Mouse (Mus musculus): ENCODE measurements around the gene Klhdc7a. TPM values are rescaled to one million over a fixed set of nuclear protein-coding genes. Genes with fewer than 3 reads are reported as not detected.

Klhdc7a gene
- polyA plus RNA-seq, 1 experiment from 2014 or later: 0.25 TPM

DNA sequence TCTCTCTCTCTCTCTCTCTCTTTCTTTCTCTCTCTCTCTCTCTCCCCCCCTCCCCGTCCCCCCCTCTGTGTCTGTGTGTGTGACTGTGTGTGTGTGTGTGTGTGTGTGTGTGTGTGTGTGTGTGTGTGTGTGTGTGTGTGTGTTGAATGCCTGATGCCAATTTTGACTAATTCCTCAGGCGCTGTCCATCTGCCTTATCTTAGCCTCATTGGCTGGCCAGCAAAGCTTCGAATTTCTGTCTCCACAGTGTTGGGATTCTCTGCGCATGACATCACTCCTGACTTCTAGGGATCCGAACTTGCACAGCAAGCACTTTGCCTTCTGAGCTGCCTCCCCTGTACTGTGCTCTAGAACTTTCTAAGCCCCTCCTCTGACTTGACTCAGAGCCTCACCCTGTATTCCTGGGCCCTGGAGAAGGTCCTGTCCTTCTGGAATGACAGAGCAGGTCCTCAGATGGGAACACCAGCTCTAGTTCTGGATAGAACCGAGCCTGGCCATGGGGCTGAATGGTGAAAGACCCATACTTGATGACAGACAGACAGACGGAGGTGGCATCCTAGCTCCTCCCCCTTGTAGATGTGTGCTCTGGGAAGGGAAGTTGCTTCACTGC is 16.8 kb downstream of the Klhdc7a start:
- peak; percentile 36; the same call in 1 of the 2 replicates for ATAC-seq
- Histone ChIP-seq H3K4me1 (replicated peaks) (0 out of 2 replicates have a peak, but pooled peaks cover 3% of the 10 kb centered on the region), H3K4me2 (replicated peaks) (no peak overlapping the region), H3K9me3 (no peaks in the 10 kb centered on the region), H3K27ac (no peak overlapping the region), H3K36me3 (no peaks in the 10 kb centered on the region), H3K27me3 (replicated peaks) (no peaks in the 10 kb centered on the region), H3K4me3 (replicated peaks) (no peak overlapping the region), H3K9ac (no peak overlapping the region)
- 44% methylated on average over 6 of the region's 7 CpGs for WGBS

- no peaks in the 10 kb centered on the region for H3K27me3 ChIP-seq (replicated peaks)
- H3K36me3 ChIP-seq: no peaks in the 10 kb centered on the region
- H3K4me3 ChIP-seq (replicated peaks): peak overlapping the region; percentile 23
- H3K4me2 ChIP-seq (replicated peaks): peak overlapping the region; percentile 64
- WGBS: under 1% methylated on average over 20 of the region's 20 CpGs
- H3K4me1 ChIP-seq (replicated peaks): 0 out of 2 replicates have a peak, but pooled peaks cover 3% of the 10 kb centered on the region
- 0 out of 2 replicates have a peak overlapping the region, but pooled peaks have one; percentile 26 for H3K9ac ChIP-seq
- peak; percentile 75; the same call in 1 of the 2 replicates for ATAC-seq
- no peak overlapping the region for H3K27ac ChIP-seq
- H3K9me3 ChIP-seq: no peaks in the 10 kb centered on the region
Observed at GRCm38 (mm10) chr4:139950431-139950848, 17.4 kb downstream of the Klhdc7a start.

GRCm38 (mm10) chr4:139948591-139948990 is 19.2 kb downstream of the Klhdc7a start:
- H3K4me3 ChIP-seq (replicated peaks): no peak overlapping the region
- no peak overlapping the region for H3K9ac ChIP-seq
- WGBS: 26% methylated on average over 7 of the region's 7 CpGs
- no peak overlapping the region for H3K27ac ChIP-seq
- H3K4me1 ChIP-seq (replicated peaks): 0 out of 2 replicates have a peak, but pooled peaks cover 3% of the 10 kb centered on the region
- H3K27me3 ChIP-seq (replicated peaks): no peaks in the 10 kb centered on the region
- no peaks in the 10 kb centered on the region for H3K36me3 ChIP-seq
- no peak overlapping the region for H3K4me2 ChIP-seq (replicated peaks)
- peak; percentile 39; the same call in 1 of the 2 replicates for ATAC-seq
- no peaks in the 10 kb centered on the region for H3K9me3 ChIP-seq

DNA sequence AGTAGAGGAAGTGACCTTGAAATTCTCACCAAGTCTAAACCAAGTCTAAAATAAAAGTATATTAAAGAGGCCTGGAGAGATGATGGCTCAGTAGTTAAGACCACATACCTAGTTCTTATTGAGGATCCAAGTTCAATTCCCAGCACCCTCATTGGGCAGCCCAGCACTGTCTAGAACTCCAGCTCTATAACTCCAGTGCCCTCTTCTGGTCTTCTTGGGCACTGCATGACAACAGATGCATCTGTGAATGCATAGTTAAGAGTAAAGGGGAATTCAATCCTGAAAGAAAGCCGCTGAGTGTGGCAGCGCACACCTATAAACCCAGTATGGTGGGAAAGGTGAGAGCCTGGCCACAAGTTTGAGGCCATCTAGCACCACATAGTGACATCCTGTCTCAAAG is 20.5 kb downstream of the Klhdc7a start:
- Histone ChIP-seq H3K36me3 (no peaks in the 10 kb centered on the region), H3K4me1 (replicated peaks) (0 out of 2 replicates have a peak, but pooled peaks cover 3% of the 10 kb centered on the region)
- no peak for ATAC-seq

GRCm38 (mm10) chr4:139941831-139942230 is 26.0 kb downstream of the Klhdc7a start:
- Histone ChIP-seq H3K4me1 (replicated peaks) (no peaks in the 10 kb centered on the region), H3K27ac (no peak overlapping the region), H3K4me3 (replicated peaks) (no peak overlapping the region), H3K9ac (no peak overlapping the region), H3K9me3 (no peaks in the 10 kb centered on the region), H3K4me2 (replicated peaks) (no peak overlapping the region), H3K27me3 (replicated peaks) (no peaks in the 10 kb centered on the region), H3K36me3 (no peaks in the 10 kb centered on the region)
- 73% methylated on average over 2 of the region's 2 CpGs for WGBS
- ATAC-seq: no peak

More for the DNA sequence above, 20.5 kb downstream of the Klhdc7a start:
- Histone ChIP-seq H3K27ac (no peak overlapping the region), H3K9me3 (no peaks in the 10 kb centered on the region), H3K27me3 (replicated peaks) (no peaks in the 10 kb centered on the region), H3K4me2 (replicated peaks) (no peak overlapping the region), H3K9ac (no peak overlapping the region), H3K4me3 (replicated peaks) (no peak overlapping the region)
- 93% methylated on average over 2 of the region's 2 CpGs for WGBS

DNA sequence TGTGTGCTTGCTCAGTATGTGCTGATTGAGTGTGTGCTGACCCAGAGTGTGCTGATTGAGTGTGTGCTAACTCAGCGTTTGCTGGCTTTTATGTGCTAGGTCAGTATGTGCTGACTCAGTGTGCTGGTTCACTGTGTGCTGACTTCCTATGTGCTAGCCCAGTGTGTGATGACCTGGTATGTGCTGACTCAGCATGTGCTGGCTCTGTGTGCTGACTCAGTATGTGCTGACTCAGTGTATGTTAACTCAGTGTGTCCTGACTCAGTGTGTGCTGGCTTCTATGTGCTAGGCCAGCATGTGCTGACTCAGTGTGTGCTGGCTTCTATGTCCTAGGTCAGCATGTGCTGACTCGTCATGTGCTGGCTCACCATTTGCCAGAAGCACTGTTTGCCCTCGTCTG is 32.3 kb downstream of the Klhdc7a start:
- ATAC-seq: no peak
- H3K4me2 ChIP-seq (replicated peaks): no peak overlapping the region
- no peak overlapping the region for H3K9ac ChIP-seq
- H3K27ac ChIP-seq: no peak overlapping the region
- no peak overlapping the region for H3K4me3 ChIP-seq (replicated peaks)
- no peaks in the 10 kb centered on the region for H3K9me3 ChIP-seq
- H3K27me3 ChIP-seq (replicated peaks): peaks cover 11% of the 10 kb centered on the region; the same call in 1 of the 2 replicates
- H3K4me1 ChIP-seq (replicated peaks): no peaks in the 10 kb centered on the region
- H3K36me3 ChIP-seq: no peaks in the 10 kb centered on the region
- WGBS: 78% methylated on average over 3 of the region's 3 CpGs

DNA sequence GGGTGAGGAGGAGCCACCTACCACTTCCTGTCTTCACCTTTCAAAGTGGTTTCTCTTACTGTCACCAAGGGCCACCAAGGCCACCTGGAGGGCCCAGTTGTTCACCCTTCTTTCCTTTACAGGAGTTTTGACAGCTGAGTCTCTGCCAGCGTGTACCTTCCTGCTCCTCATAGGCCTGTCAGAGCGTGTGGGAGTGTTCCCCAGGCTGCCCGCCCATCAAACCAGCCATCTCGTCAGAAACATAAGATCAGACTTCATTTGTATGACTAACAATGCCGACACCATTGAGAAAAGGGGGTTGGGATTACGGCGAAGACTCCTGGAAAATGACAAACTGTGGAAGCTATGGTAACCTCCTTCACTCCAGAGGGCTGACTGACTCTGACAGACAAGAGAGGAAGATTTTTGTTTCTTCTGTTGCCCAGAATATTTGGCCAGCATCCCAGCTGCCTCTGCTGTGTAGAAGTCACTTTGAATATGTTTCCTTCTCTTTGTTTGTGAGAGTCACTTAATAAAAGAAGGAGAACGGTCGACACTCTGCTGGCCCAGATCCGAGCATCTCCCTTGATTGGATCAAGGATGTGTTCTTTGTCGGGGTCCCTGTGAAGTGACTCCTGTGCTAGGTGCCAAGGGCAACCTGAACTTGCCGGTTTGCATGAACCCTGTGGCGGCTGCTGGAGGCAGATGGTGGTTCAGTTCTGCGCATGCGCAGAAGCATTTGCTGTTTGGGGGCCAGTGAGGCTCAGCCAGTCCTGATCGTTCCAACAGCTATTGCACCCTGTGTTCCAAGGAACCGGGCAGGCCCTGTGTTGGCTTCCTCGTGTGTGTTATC is 34.6 kb downstream of the Klhdc7a start:
- 72% methylated on average over 18 of the region's 18 CpGs for WGBS
- ATAC-seq: no peak

GRCm38 (mm10) chr4:139931790-139932510 is 35.9 kb downstream of the Klhdc7a start:
- Histone ChIP-seq H3K36me3 (no peaks in the 10 kb centered on the region), H3K4me2 (replicated peaks) (no peak overlapping the region), H3K9ac (no peak overlapping the region), H3K27ac (no peak overlapping the region), H3K27me3 (replicated peaks) (peaks cover 15% of the 10 kb centered on the region), H3K4me3 (replicated peaks) (no peak overlapping the region), H3K9me3 (no peaks in the 10 kb centered on the region), H3K4me1 (replicated peaks) (no peaks in the 10 kb centered on the region)
- ATAC-seq: no peak; the same call in 1 of the 2 replicates
- 29% methylated on average over 12 of the region's 12 CpGs for WGBS

More for the DNA sequence above, 34.6 kb downstream of the Klhdc7a start:
- H3K9me3 ChIP-seq: no peaks in the 10 kb centered on the region
- peaks cover 13% of the 10 kb centered on the region; the same call in 1 of the 2 replicates for H3K27me3 ChIP-seq (replicated peaks)
- no peak overlapping the region for H3K4me3 ChIP-seq (replicated peaks)
- no peak overlapping the region for H3K9ac ChIP-seq
- H3K4me1 ChIP-seq (replicated peaks): no peaks in the 10 kb centered on the region
- no peak overlapping the region for H3K27ac ChIP-seq
- H3K4me2 ChIP-seq (replicated peaks): no peak overlapping the region
- no peaks in the 10 kb centered on the region for H3K36me3 ChIP-seq

GRCm38 (mm10) chr4:139930885-139931284 is 36.9 kb downstream of the Klhdc7a start:
- H3K4me1 ChIP-seq (replicated peaks): no peaks in the 10 kb centered on the region
- H3K9ac ChIP-seq: no peak overlapping the region
- H3K36me3 ChIP-seq: no peaks in the 10 kb centered on the region
- WGBS: 24% methylated on average over 7 of the region's 7 CpGs
- peaks cover 25% of the 10 kb centered on the region for H3K27me3 ChIP-seq (replicated peaks)
- no peaks in the 10 kb centered on the region for H3K9me3 ChIP-seq
- no peak overlapping the region for H3K4me2 ChIP-seq (replicated peaks)
- H3K4me3 ChIP-seq (replicated peaks): no peak overlapping the region
- ATAC-seq: no peak
- H3K27ac ChIP-seq: no peak overlapping the region

DNA sequence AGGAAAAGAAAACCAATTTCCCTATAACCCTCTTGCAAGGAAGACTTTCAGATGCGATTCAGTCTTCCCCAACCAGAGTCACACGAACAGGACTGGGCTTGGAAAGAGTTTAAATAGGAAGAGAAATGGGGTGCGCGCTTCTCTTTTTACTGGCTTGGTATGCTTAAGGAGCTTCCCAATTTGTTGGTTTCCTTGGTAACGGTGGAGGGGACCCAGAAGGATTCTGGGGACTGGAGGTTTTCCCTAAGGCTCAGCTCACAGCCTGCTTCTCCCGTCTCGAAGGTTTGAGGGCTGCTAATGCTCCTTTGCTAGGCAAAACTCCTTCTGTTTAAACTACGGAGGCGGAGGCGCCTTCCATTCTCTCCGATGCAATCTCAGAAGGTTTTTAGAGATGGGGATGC is 41.7 kb downstream of the Klhdc7a start:
- WGBS: 5% methylated on average over 11 of the region's 11 CpGs
- Histone ChIP-seq H3K27me3 (replicated peaks) (peaks cover 28% of the 10 kb centered on the region), H3K4me2 (replicated peaks) (peak overlapping the region; percentile 54), H3K27ac (no peak overlapping the region), H3K4me3 (replicated peaks) (0 out of 2 replicates have a peak overlapping the region, but pooled peaks have one; percentile 7), H3K36me3 (no peaks in the 10 kb centered on the region), H3K9ac (no peak overlapping the region), H3K9me3 (no peaks in the 10 kb centered on the region), H3K4me1 (replicated peaks) (no peaks in the 10 kb centered on the region)
- ATAC-seq: no peak

DNA sequence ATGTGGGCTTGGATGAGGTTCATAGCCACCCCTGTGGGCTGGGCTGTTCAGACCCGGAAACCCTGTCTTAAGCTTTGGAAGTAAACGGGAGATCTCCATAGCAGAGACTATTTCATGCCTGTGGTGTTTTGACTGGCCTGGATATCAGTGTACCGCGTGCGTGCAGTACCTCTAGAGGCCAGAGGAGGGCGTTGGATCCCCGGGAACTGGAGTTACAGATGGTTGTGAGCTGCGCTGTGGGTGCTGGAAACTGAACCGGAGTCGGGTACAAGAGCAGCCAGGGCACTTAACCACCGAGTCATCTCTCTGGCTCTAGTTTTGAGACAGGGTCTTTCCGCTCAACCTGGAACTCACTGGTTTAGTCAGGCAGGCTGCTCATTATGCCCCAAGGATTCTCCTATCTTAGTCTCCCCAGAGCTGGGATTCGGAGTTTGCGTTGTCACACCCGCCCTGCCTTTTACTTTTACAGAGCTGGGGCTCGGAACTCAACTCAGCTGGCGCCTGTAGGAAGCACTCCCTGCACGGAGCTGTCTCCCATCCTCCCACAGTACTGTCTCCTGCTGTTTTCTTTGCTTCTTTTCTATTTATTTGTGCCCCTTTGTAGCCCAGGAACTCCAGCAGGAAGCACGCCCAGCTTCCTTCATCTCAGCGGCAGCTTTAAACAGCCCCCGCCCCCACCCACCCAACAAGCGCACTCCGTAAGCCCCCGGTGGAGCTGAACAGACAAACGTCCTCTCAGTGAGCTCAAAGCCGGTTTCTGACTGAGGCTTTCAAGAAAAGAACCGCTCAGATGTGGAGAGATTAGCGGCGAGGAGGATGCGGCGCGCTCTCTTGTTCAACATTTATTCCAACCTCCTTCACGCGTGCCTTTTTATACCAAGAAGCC is 42.3 kb downstream of the Klhdc7a start:
- peak overlapping the region; percentile 54 for H3K4me2 ChIP-seq (replicated peaks)
- no peak for ATAC-seq
- WGBS: 14% methylated on average over 34 of the region's 34 CpGs
- no peaks in the 10 kb centered on the region for H3K36me3 ChIP-seq
- no peak overlapping the region for H3K27ac ChIP-seq
- no peaks in the 10 kb centered on the region for H3K9me3 ChIP-seq
- H3K9ac ChIP-seq: peak overlapping the region; percentile 14; the same call in 1 of the 2 replicates
- H3K4me3 ChIP-seq (replicated peaks): 0 out of 2 replicates have a peak overlapping the region, but pooled peaks have one; percentile 7
- H3K27me3 ChIP-seq (replicated peaks): peaks cover 27% of the 10 kb centered on the region
- no peaks in the 10 kb centered on the region for H3K4me1 ChIP-seq (replicated peaks)
